Mouse (Mus musculus): ENCODE measurements around the gene Ttc29. TPM values are rescaled to one million over a fixed set of nuclear protein-coding genes. Genes with fewer than 3 reads are reported as not detected.

Ttc29 gene
- 0.09 TPM in 1 of 2 replicates, not detected in the other for polyA plus RNA-seq (2015; fragmentation: Nextera tagmentation; extraction: Ambion mirVana)

- Histone ChIP-seq H3K4me1 (peaks cover 10% of the 10 kb centered on the region), H3K4me2 (replicated peaks) (peak within 1 kb of the TSS; percentile 49), H3K27me3 (0 out of 2 replicates have a peak, but pooled peaks cover 9% of the 10 kb centered on the region), H3K9ac (no peak within 1 kb of the TSS), H3K36me3 (no peaks in the 10 kb centered on the region), H3K9me3 (no peaks in the 10 kb centered on the region), H3K4me3 (peak within 1 kb of the TSS; percentile 3; the same call in 1 of the 2 replicates), H3K27ac (no peak within 1 kb of the TSS)
- peak; percentile 96 for ATAC-seq (ENCODE audit: low FRiP score, low read depth)
- WGBS, result under 1% methylated on average over 11 of the region's 11 CpGs
Observed at GRCm38 (mm10) chr8:78213074-78213473, at the start of gene Ttc29. Ttc29 (plus strand) TSS chr8:78213297.

DNA sequence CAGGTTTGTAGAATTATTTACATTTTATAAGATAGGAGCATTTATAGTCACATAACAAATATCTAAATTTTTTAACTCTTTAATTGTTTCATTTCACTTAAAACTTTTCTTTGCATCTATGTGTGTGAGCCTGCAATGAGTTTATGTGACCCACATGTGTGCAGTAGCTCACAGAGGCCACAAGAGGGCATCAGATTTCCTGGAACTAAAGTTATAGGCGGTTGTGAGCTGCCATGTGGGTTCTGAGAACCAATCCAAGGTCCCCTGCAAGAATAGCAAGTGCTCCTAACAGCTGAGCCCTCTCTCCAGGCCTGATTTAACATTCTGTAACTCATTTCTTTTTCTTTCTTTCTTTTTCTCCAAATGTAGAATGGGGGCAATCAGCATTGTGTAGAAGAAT is 41.7 kb upstream of the Ttc29 start:
- ATAC-seq (ENCODE audit: low FRiP score, low read depth), result no peak
- H3K9me3 ChIP-seq, result 0 out of 2 replicates have a peak, but pooled peaks cover 3% of the 10 kb centered on the region
- WGBS, result 94% methylated on average over 1 of the region's 1 CpGs
- H3K4me3 ChIP-seq, result no peak overlapping the region
- no peak overlapping the region for H3K9ac ChIP-seq
- H3K4me2 ChIP-seq (replicated peaks), result no peak overlapping the region
- no peaks in the 10 kb centered on the region for H3K4me1 ChIP-seq
- H3K27me3 ChIP-seq, result no peaks in the 10 kb centered on the region
- no peak overlapping the region for H3K27ac ChIP-seq
- no peaks in the 10 kb centered on the region for H3K36me3 ChIP-seq

DNA sequence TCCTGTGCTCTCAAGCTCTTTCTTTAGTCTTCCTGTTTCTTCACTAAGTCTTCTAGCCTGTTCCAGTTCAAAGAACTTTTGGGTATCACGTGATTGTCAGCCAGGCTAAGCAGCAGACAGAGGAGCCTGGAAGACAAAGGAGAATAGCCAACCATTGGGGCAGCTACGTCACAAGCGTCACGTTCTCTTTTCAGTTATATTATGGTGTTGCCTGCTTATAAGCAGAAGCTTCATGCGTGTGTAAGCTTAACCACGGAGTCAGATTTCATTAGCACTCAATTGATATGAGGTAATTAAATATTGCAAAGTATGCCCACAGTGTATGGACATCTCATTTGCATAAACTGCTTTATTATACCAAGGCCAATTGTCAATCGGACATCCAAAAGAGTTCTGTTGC is 30.4 kb upstream of the Ttc29 start:
- Histone ChIP-seq H3K27ac (no peak overlapping the region), H3K27me3 (no peaks in the 10 kb centered on the region), H3K4me2 (replicated peaks) (no peak overlapping the region), H3K9me3 (peaks cover 5% of the 10 kb centered on the region; the same call in 1 of the 2 replicates), H3K36me3 (no peaks in the 10 kb centered on the region), H3K4me3 (no peak overlapping the region), H3K4me1 (no peaks in the 10 kb centered on the region), H3K9ac (no peak overlapping the region)
- no peak for ATAC-seq (ENCODE audit: low FRiP score, low read depth)
- 76% methylated on average over 7 of the region's 7 CpGs for WGBS

DNA sequence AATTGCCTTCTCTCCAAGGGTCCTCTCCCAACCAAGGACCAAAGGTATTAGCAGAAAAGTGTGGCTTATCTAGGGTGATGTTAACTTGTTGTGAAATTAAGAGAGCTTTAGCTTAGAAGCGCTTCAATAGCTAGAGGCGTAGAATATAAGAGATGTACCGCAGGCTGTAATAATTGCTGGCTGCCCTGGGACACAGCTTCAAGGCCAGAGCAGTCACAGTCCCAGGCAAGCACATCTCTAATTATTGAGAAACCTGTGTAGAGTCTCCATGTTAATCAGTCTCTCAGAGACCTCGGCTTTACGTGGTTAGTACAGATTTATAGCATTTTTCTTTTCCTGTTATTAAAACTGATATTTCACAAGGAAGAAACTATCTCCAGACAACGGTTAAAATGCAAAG is 29.7 kb upstream of the Ttc29 start:
- 72% methylated on average over 6 of the region's 6 CpGs for WGBS

DNA sequence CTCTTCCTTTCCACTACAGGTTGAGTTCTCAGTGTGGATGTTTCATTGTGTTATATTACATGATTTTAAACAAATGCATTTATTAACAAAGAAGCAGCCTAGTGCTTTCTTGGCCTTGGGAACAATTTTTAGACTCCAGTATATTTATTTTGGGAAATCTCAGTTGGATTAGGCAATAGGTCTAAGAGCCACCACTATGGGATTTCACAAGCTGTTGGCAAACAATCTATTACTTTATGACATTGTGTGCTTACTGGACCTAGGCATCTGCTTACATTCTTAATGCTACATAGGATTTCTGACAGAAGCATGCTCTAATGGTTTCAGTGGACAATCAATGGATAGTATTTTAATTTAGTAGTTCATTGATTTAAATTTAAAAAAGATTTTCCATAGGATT is 26.0 kb upstream of the Ttc29 start:
- Histone ChIP-seq H3K9me3 (no peaks in the 10 kb centered on the region), H3K4me2 (replicated peaks) (no peak overlapping the region), H3K27me3 (no peaks in the 10 kb centered on the region), H3K4me3 (no peak overlapping the region), H3K9ac (no peak overlapping the region), H3K36me3 (no peaks in the 10 kb centered on the region), H3K27ac (no peak overlapping the region), H3K4me1 (no peaks in the 10 kb centered on the region)
- ATAC-seq (ENCODE audit: low FRiP score, low read depth), result no peak

More for the DNA sequence above, 29.7 kb upstream of the Ttc29 start:
- H3K36me3 ChIP-seq, result no peaks in the 10 kb centered on the region
- H3K9ac ChIP-seq, result no peak overlapping the region
- no peak overlapping the region for H3K27ac ChIP-seq
- no peaks in the 10 kb centered on the region for H3K4me1 ChIP-seq
- peaks cover 5% of the 10 kb centered on the region; the same call in 1 of the 2 replicates for H3K9me3 ChIP-seq
- H3K4me2 ChIP-seq (replicated peaks), result no peak overlapping the region
- no peak overlapping the region for H3K4me3 ChIP-seq
- no peak for ATAC-seq (ENCODE audit: low FRiP score, low read depth)
- no peaks in the 10 kb centered on the region for H3K27me3 ChIP-seq

DNA sequence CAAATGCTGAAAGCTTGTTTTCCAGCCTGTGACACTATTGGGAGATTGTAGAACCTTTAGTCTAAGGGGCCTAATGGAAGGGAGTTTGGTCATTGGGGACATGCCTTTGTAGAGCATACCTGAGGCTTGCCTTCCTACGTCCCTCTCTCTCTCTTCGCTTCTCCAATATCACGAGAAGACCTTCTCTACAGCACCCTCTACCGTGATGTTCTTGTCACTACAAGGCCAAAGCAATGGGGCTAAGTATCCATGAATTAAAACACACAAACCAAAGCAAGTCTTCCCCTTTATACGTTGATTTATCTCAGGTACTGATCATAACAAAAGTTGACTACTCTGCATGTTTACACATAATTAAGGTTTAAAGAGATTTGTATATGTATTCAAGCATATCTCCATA is 8.9 kb upstream of the Ttc29 start:
- no peaks in the 10 kb centered on the region for H3K9me3 ChIP-seq
- ATAC-seq (ENCODE audit: low FRiP score, low read depth), result no peak
- no peak overlapping the region for H3K27ac ChIP-seq
- H3K27me3 ChIP-seq, result peaks cover 4% of the 10 kb centered on the region; the same call in 1 of the 2 replicates
- no peaks in the 10 kb centered on the region for H3K36me3 ChIP-seq
- H3K4me3 ChIP-seq, result no peak overlapping the region
- WGBS, result 35% methylated on average over 5 of the region's 5 CpGs
- H3K4me1 ChIP-seq, result no peaks in the 10 kb centered on the region
- H3K9ac ChIP-seq, result no peak overlapping the region
- H3K4me2 ChIP-seq (replicated peaks), result no peak overlapping the region

DNA sequence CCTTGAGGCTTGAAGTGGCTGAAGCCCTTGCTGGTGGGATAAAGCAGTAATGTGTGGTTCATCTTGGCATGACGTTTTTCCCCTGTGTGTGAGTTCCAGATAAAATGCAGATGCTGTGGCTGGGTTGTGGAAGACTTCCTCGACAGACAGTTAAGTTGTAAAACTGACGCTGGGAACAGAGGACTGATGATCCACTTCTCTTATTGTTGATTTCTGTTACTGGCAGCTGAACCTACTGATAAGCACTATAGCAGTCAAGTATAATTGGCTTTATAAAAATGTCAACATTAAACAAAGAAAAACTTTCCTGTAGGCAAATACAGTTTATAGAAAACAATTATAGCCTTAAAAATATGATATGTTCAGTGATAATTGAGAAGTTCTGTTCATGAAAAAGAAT is 2.7 kb upstream of the Ttc29 start:
- H3K9ac ChIP-seq, result no peak overlapping the region
- 0 out of 2 replicates have a peak, but pooled peaks cover 9% of the 10 kb centered on the region for H3K27me3 ChIP-seq
- WGBS, result 34% methylated on average over 3 of the region's 3 CpGs
- no peak overlapping the region for H3K4me2 ChIP-seq (replicated peaks)
- peaks cover 10% of the 10 kb centered on the region for H3K4me1 ChIP-seq
- H3K36me3 ChIP-seq, result no peaks in the 10 kb centered on the region
- no peaks in the 10 kb centered on the region for H3K9me3 ChIP-seq
- ATAC-seq (ENCODE audit: low FRiP score, low read depth), result no peak
- no peak overlapping the region for H3K27ac ChIP-seq
- H3K4me3 ChIP-seq, result no peak overlapping the region

- Histone ChIP-seq H3K27me3 (0 out of 2 replicates have a peak, but pooled peaks cover 9% of the 10 kb centered on the region), H3K9me3 (no peaks in the 10 kb centered on the region), H3K36me3 (no peaks in the 10 kb centered on the region), H3K4me2 (replicated peaks) (no peak overlapping the region), H3K4me1 (peaks cover 10% of the 10 kb centered on the region), H3K4me3 (no peak overlapping the region), H3K27ac (no peak overlapping the region), H3K9ac (no peak overlapping the region)
- no peak for ATAC-seq (ENCODE audit: low FRiP score, low read depth)
- WGBS, result 18% methylated on average over 3 of the region's 3 CpGs
Observed at GRCm38 (mm10) chr8:78214645-78215044, 1.5 kb downstream of the Ttc29 start.

- Histone ChIP-seq H3K9me3 (no peaks in the 10 kb centered on the region), H3K27me3 (no peaks in the 10 kb centered on the region), H3K36me3 (no peaks in the 10 kb centered on the region), H3K9ac (no peak overlapping the region), H3K4me3 (no peak overlapping the region), H3K4me1 (no peaks in the 10 kb centered on the region), H3K4me2 (replicated peaks) (no peak overlapping the region), H3K27ac (no peak overlapping the region)
- WGBS, result 67% methylated on average over 4 of the region's 4 CpGs
- no peak for ATAC-seq (ENCODE audit: low FRiP score, low read depth)
Observed at GRCm38 (mm10) chr8:78226087-78226486, 13.0 kb downstream of the Ttc29 start.

GRCm38 (mm10) chr8:78230721-78231120 is 17.6 kb downstream of the Ttc29 start:
- Histone ChIP-seq H3K9ac (no peak overlapping the region), H3K4me2 (replicated peaks) (no peak overlapping the region), H3K27me3 (no peaks in the 10 kb centered on the region), H3K27ac (no peak overlapping the region), H3K36me3 (no peaks in the 10 kb centered on the region), H3K9me3 (no peaks in the 10 kb centered on the region), H3K4me1 (no peaks in the 10 kb centered on the region; the same call in 1 of the 2 replicates), H3K4me3 (no peak overlapping the region)
- WGBS, result 51% methylated on average over 2 of the region's 2 CpGs
- ATAC-seq (ENCODE audit: low FRiP score, low read depth), result no peak

DNA sequence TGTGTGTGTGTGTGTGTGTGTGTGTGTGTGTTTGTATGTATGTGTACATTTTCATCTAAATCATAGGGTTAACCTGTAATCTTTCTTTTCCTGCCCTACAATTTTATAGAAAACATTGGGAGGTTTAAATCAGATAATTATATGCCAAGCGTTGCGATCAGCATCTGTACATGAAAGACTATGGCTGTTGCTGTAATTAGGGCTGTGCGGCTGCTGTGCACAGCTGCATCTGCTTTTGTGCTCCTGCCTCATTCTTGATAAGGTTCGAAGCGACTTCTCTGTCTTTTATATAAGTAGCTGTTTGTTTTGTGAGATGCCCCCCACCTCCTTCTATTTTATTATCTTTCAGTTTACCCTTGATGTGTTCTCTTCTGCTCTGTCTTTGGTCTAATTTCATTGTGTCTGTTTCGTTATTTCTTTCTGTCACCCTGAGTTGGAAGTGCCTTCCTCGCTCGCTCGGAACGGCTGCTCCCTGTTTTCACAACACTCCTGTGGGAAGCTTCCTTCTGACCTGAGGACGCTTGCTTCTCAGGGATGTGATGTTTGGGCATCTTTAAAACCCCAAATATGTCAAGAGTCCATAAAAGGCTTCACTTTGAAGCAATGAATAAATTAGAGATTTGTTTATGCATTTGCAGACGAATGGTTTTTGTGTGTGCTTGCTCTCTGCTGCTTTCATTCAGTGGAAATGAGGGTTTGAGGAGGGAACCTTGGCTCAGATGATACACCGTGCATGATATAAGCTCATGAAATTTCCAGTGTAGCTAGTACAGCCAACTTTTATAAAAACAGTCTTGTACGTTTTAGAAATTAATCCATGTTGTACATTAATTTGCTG is 20.0 kb downstream of the Ttc29 start:
- Histone ChIP-seq H3K9ac (no peak overlapping the region), H3K9me3 (no peaks in the 10 kb centered on the region), H3K4me3 (no peak overlapping the region), H3K36me3 (no peaks in the 10 kb centered on the region), H3K4me2 (replicated peaks) (peak overlapping the region; percentile 19; the same call in 1 of the 2 replicates), H3K27ac (no peak overlapping the region), H3K4me1 (no peaks in the 10 kb centered on the region; the same call in 1 of the 2 replicates), H3K27me3 (no peaks in the 10 kb centered on the region)
- ATAC-seq (ENCODE audit: low FRiP score, low read depth), result no peak
- WGBS, result 40% methylated on average over 14 of the region's 14 CpGs

GRCm38 (mm10) chr8:78233708-78234201 is 20.7 kb downstream of the Ttc29 start:
- Histone ChIP-seq H3K27me3 (no peaks in the 10 kb centered on the region), H3K36me3 (no peaks in the 10 kb centered on the region), H3K4me3 (no peak overlapping the region), H3K4me1 (no peaks in the 10 kb centered on the region; the same call in 1 of the 2 replicates), H3K9ac (no peak overlapping the region), H3K9me3 (no peaks in the 10 kb centered on the region), H3K27ac (no peak overlapping the region), H3K4me2 (replicated peaks) (no peak overlapping the region)
- 73% methylated on average over 7 of the region's 7 CpGs for WGBS
- ATAC-seq (ENCODE audit: low FRiP score, low read depth), result no peak

Data from limb, embryonic 13.5 days (tissue).